Comparison of ENCODE assay signal across 14 mouse cellular contexts in the genomic region with DNA sequence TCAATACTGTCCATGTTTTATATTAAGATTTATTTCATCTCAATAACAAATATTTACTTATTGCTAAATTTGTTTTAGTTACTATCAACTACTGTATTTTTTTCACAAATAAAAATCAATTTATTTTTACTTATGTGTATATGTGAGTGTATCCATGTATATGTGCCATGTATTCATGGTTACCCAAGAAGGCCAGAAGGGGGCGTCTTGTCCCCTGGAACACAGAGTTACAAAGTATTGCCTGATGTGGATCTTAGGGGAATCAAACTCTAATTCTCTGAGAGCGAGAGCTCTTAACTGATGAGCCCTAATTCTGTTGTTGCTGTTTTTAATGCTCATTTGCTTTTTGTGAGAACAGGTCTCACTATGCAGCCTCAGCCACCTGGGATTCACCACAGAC.
"Had no signal": no experiment of that assay in that cellular context is flagged by ENCODE, and none has a peak within 500 bp of the region (broad histone marks: within the 10 kb centered on the region; RNA-seq: fewer than 3 reads in every experiment).

No protein-coding gene starts in this region.

- H3K4me3 ChIP-seq: limb, embryonic 12.5 days; lung, embryonic 15.5 days; megakaryocyte, embryonic 14.5 days; midbrain, embryonic 12.5 days had no signal

- H3K9me3 ChIP-seq: limb, embryonic 12.5 days; lung, embryonic 15.5 days; megakaryocyte, embryonic 14.5 days; midbrain, embryonic 12.5 days had no signal

- H3K27ac ChIP-seq: limb, embryonic 12.5 days; liver, embryonic 14.5 days; lung, embryonic 15.5 days; macrophage; midbrain, embryonic 12.5 days had no signal

- H3K4me1 ChIP-seq: midbrain, embryonic 12.5 days had no signal

- ATAC-seq: midbrain, embryonic 16.5 days had no signal

- H3K4me2 ChIP-seq: limb, embryonic 12.5 days; lung, embryonic 15.5 days; midbrain, embryonic 12.5 days had no signal

- H3K9ac ChIP-seq: limb, embryonic 12.5 days; liver, embryonic 14.5 days; lung, embryonic 15.5 days; midbrain, embryonic 12.5 days had no signal

- DNase-seq: kidney, adult 8-10 months; kidney, postnatal 25 days; layer of hippocampus, adult 9-11 months; liver; lung, postnatal 14 days; right cerebral cortex, postnatal 14 days; thymus, postnatal 36 days had no signal

- H3K36me3 ChIP-seq: limb, embryonic 12.5 days; lung, embryonic 15.5 days; midbrain, embryonic 12.5 days had no signal

- H3K27me3 ChIP-seq: limb, embryonic 12.5 days; lung, embryonic 15.5 days; midbrain, embryonic 12.5 days had no signal
